Mouse (Mus musculus) Patski (cell line): Measurements from ENCODE around the gene Mroh2a. TPM values are rescaled to one million over a fixed set of nuclear protein-coding genes. Genes with fewer than 3 reads are reported as not detected.
"Not testable (repeated sequence)": the region's sequence is repeated elsewhere in the genome, so short reads cannot be mapped to it uniquely, and the experiment has no call there.

Experiments used
- ATAC-seq: fragments of 100-300 bp; one replicate; pipeline ENCODE4 v1.8.0; 2021
- CTCF ChIA-PET: fragments of 350-600 bp; sonication (Branson Sonifier 250); formaldehyde crosslinking; loops from one replicate; lab custom pipeline; 2022; ENCODE audit warnings: inconsistent platforms; lab: Charles Lee
- POLR2A ChIA-PET: fragments of 350-600 bp; sonication (Branson Sonifier 250); formaldehyde crosslinking; loops from one replicate; lab custom pipeline; 2022; ENCODE audit warnings: antibody characterized with exemption, inconsistent platforms; lab: Charles Lee
- DNase-seq: peaks from one replicate; pipeline ENCODE4 v3.0.0-alpha.2; 2011; ENCODE audit warnings: low read depth, low spot score
- H3K27me3 ChIP-seq: fragments of 371-371 bp; one replicate; pipeline ENCODE4 v1.5.1; 2021
- CTCF ChIP-seq: fragments of 100-300 bp; IDR thresholded peaks from one replicate; pipeline ENCODE4 v1.5.1; 2021
- in situ Hi-C: fragments of 300-500 bp; cut with MboI; formaldehyde crosslinking; loops from 3 replicates; pipeline ENCODE4 v1.11.1; 2018; ENCODE audit warnings: low pct_unique_long_range_greater_than_20kb, mixed read lengths
- polyA plus RNA-seq: library from polyadenylated mRNA; unstranded; gene quantifications from one replicate; pipeline ENCODE4 v1.2.3, GENCODE M21; 2021

Mroh2a gene
- polyA plus RNA-seq, 1 experiment from 2014 or later: 2.3 TPM

DNA sequence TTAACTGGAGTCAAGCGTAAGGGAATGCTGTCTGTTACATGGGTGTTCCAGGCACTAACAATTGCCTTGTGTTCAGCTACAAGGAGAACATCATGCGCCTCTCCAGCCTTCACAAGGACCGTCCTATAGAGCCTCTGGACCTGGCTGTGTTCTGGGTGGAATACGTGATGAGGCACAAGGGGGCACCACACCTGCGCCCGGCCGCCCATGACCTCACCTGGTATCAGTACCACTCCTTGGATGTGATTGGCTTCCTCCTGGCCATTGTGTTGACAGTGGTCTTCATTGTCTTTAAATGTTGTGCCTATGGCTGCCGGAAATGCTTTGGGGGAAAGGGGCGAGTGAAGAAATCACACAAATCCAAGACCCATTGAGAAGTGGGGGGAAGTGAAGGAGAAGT is 8.7 kb upstream of the Mroh2a start:
- H3K27me3 ChIP-seq: no peaks in the 10 kb centered on the region
- ChIA-PET POLR2A (no interaction called here), CTCF (interaction anchor here (1.5 to 2.4 kb wide), 2 partner anchors 9 to 15 kb away, joined by 3 to 5 read pairs; no protein-coding TSS in a partner anchor)
- in situ Hi-C loops: no loop called here
- TF ChIP-seq CTCF: no peak
- DNase-seq (no peak), ATAC-seq (no peak)

DNA sequence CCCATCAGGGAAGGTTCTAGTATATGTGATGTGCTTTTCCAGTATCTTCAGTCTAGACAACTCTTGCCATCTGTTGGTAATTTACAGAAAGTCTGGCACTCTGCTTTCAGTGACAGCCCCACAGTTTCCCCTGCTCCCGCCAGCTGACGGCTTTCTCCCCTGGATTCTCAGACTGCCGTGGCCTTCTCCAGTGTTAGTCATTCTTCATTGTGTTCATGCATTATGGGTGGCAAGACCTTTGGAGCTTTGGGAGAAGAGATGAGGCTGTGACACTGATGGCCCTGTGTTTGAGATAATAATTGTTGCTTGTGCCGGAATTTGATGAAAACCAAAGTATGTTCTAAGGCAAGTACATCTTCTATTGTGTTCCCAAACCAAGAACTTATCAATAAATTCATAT is 8.2 kb upstream of the Mroh2a start:
- DNase-seq (no peak), ATAC-seq (no peak)
- ChIA-PET CTCF (interaction anchor here (1.5 to 2.4 kb wide), 3 partner anchors 10 to 18 kb away, joined by 3 to 5 read pairs (median 3); no protein-coding TSS in a partner anchor), POLR2A (no interaction called here)
- no peaks in the 10 kb centered on the region for H3K27me3 ChIP-seq
- no peak for TF ChIP-seq CTCF
- in situ Hi-C loops: no loop called here

DNA sequence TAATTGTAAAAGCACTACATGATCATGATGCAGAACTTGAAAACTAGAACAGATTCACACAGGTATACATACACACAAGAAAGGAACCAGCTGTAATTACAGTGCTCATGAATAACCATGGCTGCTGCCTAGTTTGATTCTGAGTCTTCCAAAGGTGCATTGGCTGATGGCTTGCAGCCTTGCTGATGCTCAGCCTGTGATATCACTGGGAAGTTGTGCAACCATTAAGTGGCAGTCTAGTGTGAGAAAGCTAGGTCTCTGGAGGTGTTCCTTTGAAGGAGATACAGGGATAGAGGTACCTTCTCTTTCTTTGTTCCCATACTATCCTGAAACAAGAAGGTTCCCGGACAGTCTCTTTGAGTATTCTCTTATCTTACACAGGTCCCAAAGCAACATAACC is 7.7 kb upstream of the Mroh2a start:
- DNase-seq (no peak), ATAC-seq (no peak)
- ChIA-PET POLR2A (interaction anchor here (0.9 kb wide), 1 partner anchor 15 kb away, joined by 3 read pairs; no protein-coding TSS in a partner anchor), CTCF (interaction anchor here (1.5 to 2.4 kb wide), 3 partner anchors 10 to 17 kb away, joined by 3 to 5 read pairs (median 3); no protein-coding TSS in a partner anchor)
- in situ Hi-C loops: no loop called here
- no peaks in the 10 kb centered on the region for H3K27me3 ChIP-seq
- no peak for TF ChIP-seq CTCF

DNA sequence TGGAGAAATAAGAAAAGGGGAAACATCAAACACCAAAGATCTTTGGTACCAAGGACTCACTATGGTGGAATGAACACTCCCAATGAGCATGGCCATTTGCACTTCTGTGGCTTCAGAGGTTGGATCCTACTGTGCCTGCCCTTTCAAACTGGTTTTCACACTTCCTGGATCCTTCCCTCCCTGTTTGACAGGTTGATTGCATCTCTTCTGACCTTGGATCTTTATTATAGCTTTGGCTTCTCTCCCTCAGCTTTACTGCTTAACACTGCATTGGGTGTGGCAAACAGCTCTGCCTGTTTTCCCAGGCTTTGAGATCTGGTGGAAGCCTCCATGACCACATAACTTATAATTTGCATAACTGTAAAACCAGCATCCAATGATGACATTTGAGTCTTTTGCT is 6.5 kb upstream of the Mroh2a start:
- CTCF ChIA-PET: interaction anchor here (2.2 kb wide), 1 partner anchor 57 kb away, joined by 8 read pairs; the partner anchor contains the start of genes Hjurp and Trpm8
- DNase-seq (no peak), ATAC-seq (no peak)
- no peaks in the 10 kb centered on the region for H3K27me3 ChIP-seq
- TF ChIP-seq CTCF: no peak
- in situ Hi-C loops: no loop called here
- POLR2A ChIA-PET: no interaction called here

DNA sequence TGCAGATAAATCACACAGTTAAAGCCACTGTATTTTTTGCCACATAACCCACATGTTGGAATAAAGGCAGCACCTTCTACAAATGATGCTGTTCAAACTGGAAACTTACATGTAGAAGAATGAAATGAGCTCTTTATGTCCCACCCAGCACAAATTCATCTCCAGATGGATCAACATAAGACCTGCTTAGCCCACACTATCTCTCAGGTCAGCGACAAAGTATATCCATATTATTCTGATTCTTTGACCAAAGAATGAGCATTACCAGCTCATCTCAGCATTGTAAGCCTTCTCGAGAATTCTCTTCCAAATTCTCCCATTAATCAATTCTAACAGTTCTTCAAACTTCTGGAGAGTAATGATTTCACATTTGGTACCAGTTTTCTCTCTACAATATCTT is 4.6 kb upstream of the Mroh2a start:
- ATAC-seq: no peak
- TF ChIP-seq CTCF: no peak
- ChIA-PET POLR2A (interaction anchor here (1.6 kb wide), 1 partner anchor 13 kb away, joined by 4 read pairs; no protein-coding TSS in a partner anchor), CTCF (interaction anchor here (1.0 to 2.2 kb wide), 7 partner anchors 9 to 55 kb away, joined by 3 to 10 read pairs (median 3); partner anchors contain the start of genes Hjurp and Trpm8)
- no peaks in the 10 kb centered on the region for H3K27me3 ChIP-seq
- in situ Hi-C loops: no loop called here
- DNase-seq: no peak

GRCm38 (mm10) chr1:88223011-88223515 is 3.7 kb upstream of the Mroh2a start:
- H3K27me3 ChIP-seq, ATAC-seq, in situ Hi-C loops, DNase-seq: not testable (repeated sequence)
- ChIA-PET POLR2A (interaction anchor here (1.6 kb wide), 1 partner anchor 14 kb away, joined by 4 read pairs; no protein-coding TSS in a partner anchor), CTCF (interaction anchor here (1.0 to 2.0 kb wide), 6 partner anchors 8 to 28 kb away, joined by 3 to 10 read pairs (median 3); no protein-coding TSS in a partner anchor)

DNA sequence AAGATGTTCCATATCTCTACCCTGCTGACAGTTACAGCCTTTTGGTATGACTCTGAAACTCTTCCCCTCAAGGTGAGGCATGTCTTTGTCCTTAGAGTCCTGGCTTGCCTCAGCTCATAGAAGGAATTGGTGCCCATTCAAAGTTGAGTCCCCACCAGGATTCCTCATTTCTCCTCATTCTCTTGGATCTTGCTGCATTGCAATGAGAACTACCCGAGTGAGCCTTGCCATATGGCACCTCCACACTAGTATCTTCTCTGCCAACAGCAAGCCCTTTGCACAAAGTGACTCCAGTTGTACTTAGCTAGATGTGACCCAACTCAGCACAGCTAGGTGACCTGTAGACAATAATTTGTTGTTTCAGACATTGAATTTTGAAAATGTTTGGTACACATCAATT is 3.2 kb upstream of the Mroh2a start:
- ChIA-PET POLR2A (no interaction called here), CTCF (interaction anchor here (1.0 to 2.0 kb wide), 3 partner anchors 10 to 13 kb away, joined by 3 to 10 read pairs (median 3); no protein-coding TSS in a partner anchor)
- ATAC-seq (no peak), DNase-seq (no peak)
- H3K27me3 ChIP-seq: no peaks in the 10 kb centered on the region
- TF ChIP-seq CTCF: no peak
- in situ Hi-C loops: no loop called here

- ChIA-PET POLR2A (no interaction called here), CTCF (interaction anchor here (1.0 kb wide), 1 partner anchor 10 kb away, joined by 3 read pairs; no protein-coding TSS in a partner anchor)
- no peak for TF ChIP-seq CTCF
- H3K27me3 ChIP-seq: no peaks in the 10 kb centered on the region
- no peak for DNase-seq
- ATAC-seq: no peak
- in situ Hi-C loops: no loop called here
These were observed 2.6 kb upstream of the Mroh2a start for GRCm38 (mm10) chr1:88224029-88224776.

DNA sequence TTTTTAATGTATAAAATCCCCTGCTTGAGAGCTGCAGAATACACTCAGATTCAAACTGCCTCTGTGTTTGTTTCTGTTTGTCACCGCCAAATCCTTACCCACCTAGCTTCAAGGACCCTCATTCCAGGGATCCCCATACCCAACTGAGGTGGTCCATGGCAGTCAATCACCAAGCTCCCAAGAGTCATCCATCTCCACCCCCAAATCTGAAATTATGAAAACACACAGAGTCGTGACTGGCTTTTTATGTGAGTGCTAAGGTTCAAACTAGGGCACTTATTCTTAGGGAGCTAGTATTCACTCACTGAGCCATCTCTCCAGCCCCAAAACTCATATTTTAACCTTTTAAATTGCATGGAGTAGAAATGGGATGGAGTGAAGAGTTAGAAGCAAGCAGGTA is 1.5 kb upstream of the Mroh2a start:
- DNase-seq, H3K27me3 ChIP-seq, ATAC-seq, in situ Hi-C loops, POLR2A ChIA-PET: not testable (repeated sequence)
- CTCF ChIA-PET: interaction anchor here (1.0 to 1.1 kb wide), 2 partner anchors 20 to 56 kb away, joined by 3 read pairs; no protein-coding TSS in a partner anchor

DNA sequence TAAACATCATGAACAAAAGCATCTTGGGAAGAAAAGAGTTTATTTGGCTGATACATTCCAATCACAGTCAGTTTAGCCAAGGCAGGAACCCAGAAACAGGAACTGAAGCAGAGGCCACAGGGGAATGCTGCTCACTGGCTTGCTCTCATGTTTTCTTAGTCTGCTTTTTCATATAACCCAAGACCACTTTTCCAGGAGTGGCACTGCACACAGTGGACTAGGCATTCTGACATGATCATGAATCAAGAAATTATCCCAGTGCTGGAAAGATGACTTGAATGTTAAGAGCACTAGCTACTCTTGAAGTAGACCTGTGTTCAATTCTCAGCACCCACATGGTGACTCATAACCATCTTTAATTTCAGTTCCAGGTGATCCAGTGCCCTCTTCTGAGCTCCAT is 1.0 kb upstream of the Mroh2a start:
- no peaks in the 10 kb centered on the region for H3K27me3 ChIP-seq
- DNase-seq (no peak), ATAC-seq (no peak)
- POLR2A ChIA-PET: no interaction called here
- CTCF ChIA-PET: interaction anchor here (1.0 to 1.1 kb wide), 2 partner anchors 19 to 56 kb away, joined by 3 read pairs; no protein-coding TSS in a partner anchor
- no peak for TF ChIP-seq CTCF
- in situ Hi-C loops: no loop called here
